Mouse (Mus musculus): Measurements from ENCODE around the gene Rapgefl1.

The Rapgefl1 gene

GRCm38 (mm10) chr11:98836651-98837141 lies at the start of gene Rapgefl1:
Gene Rapgefl1, plus strand, starts transcription at chr11:98836785.
- DNase-seq (ENCODE audit: low read depth, low spot score) = peak; percentile 89

GRCm38 (mm10) chr11:98787229-98787628 lies 49.4 kb upstream of the Rapgefl1 start:
- no peak for DNase-seq (ENCODE audit: low read depth, low spot score)

GRCm38 (mm10) chr11:98787691-98788090 lies 48.9 kb upstream of the Rapgefl1 start:
- DNase-seq (ENCODE audit: low read depth, low spot score) = no peak

GRCm38 (mm10) chr11:98788139-98788538 lies 48.4 kb upstream of the Rapgefl1 start:
- no peak for DNase-seq (ENCODE audit: low read depth, low spot score)

- peak; percentile 98 for DNase-seq (ENCODE audit: low read depth, low spot score)
Measured at GRCm38 (mm10) chr11:98788550-98789218, 47.9 kb upstream of the Rapgefl1 start.

DNA sequence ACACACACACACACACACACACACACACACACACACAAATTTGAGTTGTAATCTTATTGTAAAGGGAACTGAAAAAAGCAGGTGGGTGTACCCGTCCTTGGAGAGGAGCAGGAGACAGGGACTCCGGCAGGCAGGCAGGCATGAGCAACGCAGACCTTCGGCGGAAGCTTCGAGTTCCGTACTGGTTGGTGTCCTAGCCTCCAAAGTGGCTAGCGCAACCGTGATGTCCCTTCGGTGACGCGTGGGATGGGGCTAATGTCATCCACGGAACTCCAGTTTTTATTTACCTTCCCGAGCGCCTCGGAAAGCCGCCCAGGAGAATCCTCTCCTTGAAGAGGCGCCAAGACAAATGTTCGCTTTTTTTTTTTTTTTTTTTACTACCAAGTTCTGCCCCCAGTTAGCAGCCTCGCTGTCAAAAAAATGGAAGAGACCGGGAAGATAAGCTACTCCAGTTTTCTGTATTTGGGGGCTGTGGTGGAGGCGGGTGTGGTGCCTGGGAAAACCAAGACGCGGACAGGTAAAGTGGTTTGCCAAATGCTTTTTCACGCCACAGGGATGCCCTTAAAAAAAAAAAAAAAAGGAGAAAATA lies 47.3 kb upstream of the Rapgefl1 start:
- DNase-seq (ENCODE audit: low read depth, low spot score) = no peak

DNA sequence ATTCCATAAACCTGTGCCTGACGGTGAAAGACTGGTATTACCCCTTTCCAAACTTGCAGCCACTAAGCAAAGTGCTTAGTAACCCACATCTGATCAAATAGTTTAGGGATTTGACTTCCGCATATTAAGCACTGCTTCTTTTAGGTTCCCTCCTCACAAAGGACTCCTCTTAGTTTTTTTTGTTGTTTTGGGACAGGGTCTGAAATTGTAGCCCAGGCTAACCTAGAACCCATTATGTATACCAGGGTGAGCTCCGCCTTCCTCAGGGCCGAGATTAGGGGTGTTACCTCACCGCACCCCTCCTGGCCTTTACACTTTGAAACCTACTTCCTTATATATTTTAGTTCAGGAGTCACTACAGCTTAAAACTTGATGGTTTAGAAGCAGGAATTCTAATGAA lies 46.8 kb upstream of the Rapgefl1 start:
- no peak for DNase-seq (ENCODE audit: low read depth, low spot score)

GRCm38 (mm10) chr11:98790631-98791205 lies 45.9 kb upstream of the Rapgefl1 start:
- no peak for DNase-seq (ENCODE audit: low read depth, low spot score)

DNA sequence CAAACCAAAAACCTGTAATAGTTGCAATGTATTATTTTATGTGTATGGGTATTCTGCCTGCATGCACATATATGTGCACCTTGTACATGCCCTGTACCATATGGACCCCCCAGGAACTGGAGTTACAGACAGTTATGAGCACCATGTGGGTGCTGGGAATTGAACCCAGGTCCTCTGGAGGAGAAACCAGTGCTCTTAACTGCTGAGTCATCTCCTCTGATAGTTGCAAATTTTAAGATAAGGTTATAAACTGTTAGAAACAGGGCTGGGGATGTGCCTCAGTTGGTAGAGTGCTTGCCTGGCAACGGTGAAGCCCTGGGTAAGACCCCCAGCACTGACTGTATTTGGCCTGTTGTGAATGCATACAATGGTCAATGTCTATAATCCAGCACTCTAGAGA lies 45.1 kb upstream of the Rapgefl1 start:
- DNase-seq (ENCODE audit: low read depth, low spot score) = no peak

DNA sequence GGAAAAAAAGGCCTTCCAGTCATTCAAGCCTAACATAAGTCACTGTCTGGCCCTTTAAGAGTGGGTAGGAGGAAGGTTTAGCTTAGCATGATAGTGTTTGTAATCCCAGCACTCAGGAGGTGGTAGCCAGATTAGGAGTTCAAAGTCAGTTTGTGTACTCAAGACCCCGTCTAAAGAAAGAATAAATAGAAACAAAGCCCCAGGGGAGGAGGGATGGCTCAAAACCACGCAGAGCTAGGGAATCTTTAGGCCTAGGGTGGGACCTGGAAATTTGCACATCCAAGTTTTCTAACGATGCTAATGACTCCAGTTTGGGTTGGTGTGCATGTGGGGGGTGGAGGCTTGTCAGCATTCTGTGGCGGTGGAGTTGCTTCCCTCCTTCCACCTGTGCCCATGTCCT lies 44.5 kb upstream of the Rapgefl1 start:
- no peak for DNase-seq (ENCODE audit: low read depth, low spot score)

- peak; percentile 89 for DNase-seq (ENCODE audit: low read depth, low spot score)
Measured at GRCm38 (mm10) chr11:98794469-98795014, 42.0 kb upstream of the Rapgefl1 start.

DNA sequence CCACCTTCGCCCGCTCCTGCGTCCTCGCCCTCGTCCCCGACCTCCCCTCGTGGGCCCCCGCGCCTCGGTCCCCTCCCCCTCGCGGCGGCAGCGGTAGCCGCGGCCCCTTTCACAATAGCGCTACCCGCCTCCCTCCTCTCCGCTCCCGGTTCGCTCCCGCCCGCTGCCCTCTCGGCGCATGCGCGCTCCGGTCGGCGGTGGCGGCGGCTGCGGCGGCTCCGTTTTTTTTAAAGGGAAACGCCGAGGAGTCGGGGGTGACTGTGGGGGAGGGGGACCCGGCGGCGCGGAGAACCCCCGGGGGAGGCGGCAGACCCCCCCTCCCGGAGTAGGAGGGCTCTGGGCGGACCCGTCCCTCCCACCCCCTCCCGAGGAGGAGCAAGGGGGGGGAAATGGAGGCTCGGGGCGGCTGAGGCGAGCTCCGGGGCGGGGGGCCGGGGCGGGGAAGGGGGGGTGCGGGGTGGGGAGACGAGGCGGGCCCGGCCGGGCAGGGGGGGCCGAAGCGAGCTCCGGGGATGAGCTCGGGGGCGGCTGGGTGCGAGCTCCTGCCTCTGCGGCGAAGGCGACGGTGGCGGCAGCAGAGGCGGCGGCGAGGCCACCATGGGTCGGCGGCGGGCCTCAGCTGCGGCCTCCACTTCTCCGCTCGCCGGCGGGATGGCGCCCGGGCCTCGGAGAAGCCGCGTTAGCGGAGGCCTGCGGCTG lies 41.4 kb upstream of the Rapgefl1 start, which contains the start of gene Msl1:
TSS of gene Msl1 (plus strand) at position 502 of the 699 bp plus-strand sequence.
- DNase-seq (ENCODE audit: low read depth, low spot score) = peak; percentile 92

DNA sequence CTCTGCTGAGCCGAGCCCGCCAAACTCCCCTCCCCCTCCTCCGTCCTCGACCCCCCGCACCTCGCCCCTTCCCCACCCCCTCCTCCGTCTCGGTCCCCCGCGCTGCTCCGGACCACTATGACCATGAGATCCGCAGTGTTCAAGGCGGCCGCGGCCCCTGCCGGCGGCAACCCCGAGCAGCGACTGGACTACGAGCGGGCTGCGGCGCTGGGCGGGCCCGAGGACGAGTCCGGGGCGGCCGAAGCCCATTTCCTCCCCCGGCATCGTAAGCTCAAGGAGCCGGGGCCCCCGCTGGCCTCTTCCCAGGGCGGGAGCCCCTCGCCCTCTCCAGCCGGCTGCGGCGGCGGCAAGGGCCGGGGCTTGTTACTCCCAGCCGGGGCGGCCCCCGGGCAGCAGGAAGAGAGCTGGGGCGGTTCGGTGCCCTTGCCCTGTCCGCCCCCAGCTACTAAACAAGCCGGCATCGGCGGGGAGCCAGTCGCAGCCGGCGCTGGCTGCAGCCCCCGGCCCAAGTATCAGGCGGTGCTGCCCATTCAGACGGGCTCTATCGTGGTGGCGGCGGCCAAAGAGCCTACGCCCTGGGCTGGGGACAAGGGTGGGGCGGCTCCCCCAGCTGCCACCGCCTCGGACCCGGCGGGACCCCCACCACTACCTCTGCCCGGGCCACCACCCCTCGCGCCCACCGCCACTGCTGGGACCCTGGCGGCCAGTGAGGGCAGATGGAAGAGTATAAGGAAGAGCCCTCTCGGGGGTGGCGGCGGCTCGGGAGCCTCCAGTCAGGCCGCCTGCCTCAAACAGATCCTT lies 40.7 kb upstream of the Rapgefl1 start:
- peak; percentile 51 for DNase-seq (ENCODE audit: low read depth, low spot score)

DNA sequence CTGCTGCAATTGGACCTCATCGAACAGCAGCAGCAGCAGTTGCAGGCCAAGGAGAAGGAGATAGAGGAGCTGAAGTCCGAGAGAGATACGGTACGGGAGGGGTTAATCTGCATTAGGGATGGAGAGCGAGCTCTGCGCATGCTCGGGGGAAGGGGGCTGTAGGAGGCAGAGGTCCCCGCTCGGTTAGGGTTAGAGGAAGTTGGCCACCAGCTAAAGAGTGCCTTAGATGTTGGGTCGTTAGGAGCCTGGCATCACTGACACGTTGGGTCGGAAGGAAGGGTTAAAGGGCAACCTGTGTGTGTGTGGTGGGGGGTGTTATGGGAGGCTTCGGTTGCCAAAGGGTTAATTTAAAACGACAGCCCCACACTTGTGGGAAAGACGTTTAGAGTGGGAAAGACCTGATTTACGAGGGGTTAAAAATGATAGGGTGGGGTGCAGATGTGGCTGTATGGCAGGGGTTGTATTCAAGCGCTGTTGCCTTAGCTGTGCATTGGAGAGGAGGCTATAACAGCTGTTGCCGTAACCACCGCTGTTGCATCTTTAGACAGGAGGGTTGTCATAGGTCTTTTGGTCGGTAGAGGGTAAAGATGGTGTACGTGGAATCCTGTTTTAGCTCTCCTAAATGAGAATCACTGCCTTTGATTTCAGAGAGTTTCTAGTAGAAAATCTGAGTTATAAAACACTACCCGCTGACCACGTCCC lies 39.9 kb upstream of the Rapgefl1 start:
- peak; percentile 85 for DNase-seq (ENCODE audit: low read depth, low spot score)

GRCm38 (mm10) chr11:98797306-98797705 lies 39.3 kb upstream of the Rapgefl1 start:
- peak; percentile 48 for DNase-seq (ENCODE audit: low read depth, low spot score)

- peak; percentile 65 for DNase-seq (ENCODE audit: low read depth, low spot score)
Measured at GRCm38 (mm10) chr11:98797909-98798308, 38.7 kb upstream of the Rapgefl1 start.

DNA sequence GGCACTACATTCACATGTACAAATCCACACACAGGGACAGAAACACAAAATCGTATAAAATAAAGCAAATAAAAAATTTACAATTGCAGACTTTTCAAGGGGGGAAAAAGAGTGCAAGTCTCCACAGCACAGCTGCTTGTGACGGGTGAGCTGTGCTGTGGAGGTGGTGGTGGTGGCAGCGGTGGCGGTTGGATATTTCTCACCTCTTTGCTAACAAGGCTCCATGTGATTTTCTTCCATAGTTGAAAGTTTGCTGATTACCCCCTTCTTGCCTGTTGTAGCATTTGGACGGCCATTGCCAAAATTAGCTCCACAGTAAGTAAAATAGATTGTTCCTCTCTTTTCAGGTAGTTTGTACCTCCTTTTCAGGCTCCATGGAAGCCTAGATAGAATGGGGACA lies 32.0 kb upstream of the Rapgefl1 start, which contains the start of gene Casc3:
TSS of gene Casc3 (plus strand) at position 301 of the 400 bp plus-strand sequence.
- no peak for DNase-seq (ENCODE audit: low read depth, low spot score)

DNA sequence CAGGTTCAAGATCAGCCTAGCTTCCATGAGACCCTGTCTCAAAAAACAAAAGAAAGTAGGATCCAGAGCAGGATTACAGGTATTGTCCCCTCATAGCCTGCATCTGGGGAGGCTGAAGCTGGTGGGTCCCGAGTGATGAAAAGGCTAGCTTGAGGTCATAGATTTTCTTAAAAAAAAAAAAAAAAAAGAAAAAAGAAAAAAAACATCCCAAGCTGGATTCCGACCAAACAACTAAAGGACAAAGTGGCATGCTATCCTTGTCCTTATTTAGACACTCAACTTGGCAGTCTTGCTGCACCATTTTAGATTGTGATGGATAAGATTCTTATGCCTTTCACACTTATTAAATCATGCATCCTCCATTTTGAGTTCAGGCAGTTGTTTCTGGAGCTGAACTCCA lies 28.2 kb upstream of the Rapgefl1 start:
- DNase-seq (ENCODE audit: low read depth, low spot score) = no peak

DNA sequence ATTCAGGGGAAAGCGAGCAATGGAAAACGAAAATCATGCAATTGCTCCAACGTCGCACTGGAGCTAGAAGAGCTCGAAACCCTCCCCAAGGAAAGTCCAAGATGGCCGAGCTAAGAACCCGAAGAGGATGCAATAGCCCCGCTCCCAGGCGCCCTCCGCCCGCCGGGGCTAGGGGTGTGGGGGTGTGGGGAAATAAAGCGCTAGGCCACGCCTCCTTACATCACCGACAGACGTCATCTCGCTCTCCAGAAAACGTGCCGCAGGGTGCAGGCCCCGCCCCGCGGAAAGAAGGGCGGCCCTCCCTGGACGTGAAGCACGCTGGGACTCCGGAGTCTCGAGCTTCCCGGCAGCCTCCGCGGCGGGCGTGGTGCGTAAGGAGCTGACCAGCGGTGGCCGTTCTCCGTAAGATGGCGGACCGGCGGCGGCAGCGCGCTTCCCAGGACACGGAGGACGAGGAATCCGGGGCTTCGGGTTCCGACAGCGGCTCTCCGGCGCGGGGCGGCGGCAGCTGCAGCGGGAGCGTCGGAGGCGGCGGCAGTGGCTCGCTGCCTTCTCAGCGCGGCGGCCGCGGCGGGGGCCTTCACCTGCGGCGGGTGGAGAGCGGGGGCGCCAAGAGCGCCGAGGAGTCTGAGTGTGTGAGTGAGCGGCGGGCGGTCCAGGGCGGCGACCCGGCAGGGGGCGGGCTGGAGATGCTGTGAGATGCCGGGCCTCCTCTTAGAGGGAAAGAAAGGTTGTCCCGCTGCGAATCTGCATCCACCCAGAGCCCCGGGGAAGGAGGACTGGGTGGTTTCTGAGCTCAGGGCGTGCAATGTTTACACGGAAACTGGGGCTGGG lies 26.9 kb upstream of the Rapgefl1 start:
- peak; percentile 100 for DNase-seq (ENCODE audit: low read depth, low spot score)
